Mouse (Mus musculus): ENCODE measurements around the gene Ccser1.

The Ccser1 gene

GRCm38 (mm10) chr6:61203344-61203743 lies 23.2 kb downstream of the Ccser1 start:
- Histone ChIP-seq H3K36me3 (ENCODE audit: control insufficient read depth, insufficient read depth, low read length, poor library complexity, severe bottlenecking) (no peaks in the 10 kb centered on the region), H3K27me3 (ENCODE audit: control insufficient read depth, insufficient read depth, low read length, poor library complexity, severe bottlenecking) (no peaks in the 10 kb centered on the region)
- DNase-seq (ENCODE audit: low read depth, low spot score) = no peak

GRCm38 (mm10) chr6:61206042-61206441 lies 25.9 kb downstream of the Ccser1 start:
- no peaks in the 10 kb centered on the region for H3K27me3 ChIP-seq (ENCODE audit: control insufficient read depth, insufficient read depth, low read length, poor library complexity, severe bottlenecking)
- DNase-seq (ENCODE audit: low read depth, low spot score) = no peak

GRCm38 (mm10) chr6:61206619-61207018 lies 26.5 kb downstream of the Ccser1 start:
- Histone ChIP-seq H3K36me3 (ENCODE audit: control insufficient read depth, insufficient read depth, low read length, poor library complexity, severe bottlenecking) (no peaks in the 10 kb centered on the region), H3K27me3 (ENCODE audit: control insufficient read depth, insufficient read depth, low read length, poor library complexity, severe bottlenecking) (no peaks in the 10 kb centered on the region)
- DNase-seq (ENCODE audit: low read depth, low spot score) = no peak

More at GRCm38 (mm10) chr6:61206042-61206441, 25.9 kb downstream of the Ccser1 start:
- no peaks in the 10 kb centered on the region for H3K36me3 ChIP-seq (ENCODE audit: control insufficient read depth, insufficient read depth, low read length, poor library complexity, severe bottlenecking)

GRCm38 (mm10) chr6:61210061-61210737 lies 30.1 kb downstream of the Ccser1 start:
- DNase-seq (ENCODE audit: low read depth, low spot score) = no peak
- no peaks in the 10 kb centered on the region for H3K36me3 ChIP-seq (ENCODE audit: control insufficient read depth, insufficient read depth, low read length, poor library complexity, severe bottlenecking)
- H3K27me3 ChIP-seq (ENCODE audit: control insufficient read depth, insufficient read depth, low read length, poor library complexity, severe bottlenecking) = no peaks in the 10 kb centered on the region

GRCm38 (mm10) chr6:61215705-61216104 lies 35.6 kb downstream of the Ccser1 start:
- H3K36me3 ChIP-seq (ENCODE audit: control insufficient read depth, insufficient read depth, low read length, poor library complexity, severe bottlenecking) = no peaks in the 10 kb centered on the region
- no peaks in the 10 kb centered on the region for H3K27me3 ChIP-seq (ENCODE audit: control insufficient read depth, insufficient read depth, low read length, poor library complexity, severe bottlenecking)
- no peak for DNase-seq (ENCODE audit: low read depth, low spot score)

- Histone ChIP-seq H3K36me3 (ENCODE audit: control insufficient read depth, insufficient read depth, low read length, poor library complexity, severe bottlenecking) (no peaks in the 10 kb centered on the region), H3K27me3 (ENCODE audit: control insufficient read depth, insufficient read depth, low read length, poor library complexity, severe bottlenecking) (no peaks in the 10 kb centered on the region)
- DNase-seq (ENCODE audit: low read depth, low spot score) = no peak
Measured at GRCm38 (mm10) chr6:61216514-61216913, 36.4 kb downstream of the Ccser1 start.

- Histone ChIP-seq H3K27me3 (ENCODE audit: control insufficient read depth, insufficient read depth, low read length, poor library complexity, severe bottlenecking) (no peaks in the 10 kb centered on the region), H3K36me3 (ENCODE audit: control insufficient read depth, insufficient read depth, low read length, poor library complexity, severe bottlenecking) (no peaks in the 10 kb centered on the region)
- no peak for DNase-seq (ENCODE audit: low read depth, low spot score)
Measured at GRCm38 (mm10) chr6:61217717-61218116, 37.6 kb downstream of the Ccser1 start.

GRCm38 (mm10) chr6:61223563-61223962 lies 43.4 kb downstream of the Ccser1 start:
- Histone ChIP-seq H3K27me3 (ENCODE audit: control insufficient read depth, insufficient read depth, low read length, poor library complexity, severe bottlenecking) (no peaks in the 10 kb centered on the region), H3K36me3 (ENCODE audit: control insufficient read depth, insufficient read depth, low read length, poor library complexity, severe bottlenecking) (no peaks in the 10 kb centered on the region)
- no peak for DNase-seq (ENCODE audit: low read depth, low spot score)

- Histone ChIP-seq H3K36me3 (ENCODE audit: control insufficient read depth, insufficient read depth, low read length, poor library complexity, severe bottlenecking) (no peaks in the 10 kb centered on the region), H3K27me3 (ENCODE audit: control insufficient read depth, insufficient read depth, low read length, poor library complexity, severe bottlenecking) (no peaks in the 10 kb centered on the region)
- DNase-seq (ENCODE audit: low read depth, low spot score) = no peak
Measured at GRCm38 (mm10) chr6:61225302-61225701, 45.2 kb downstream of the Ccser1 start.

- no peaks in the 10 kb centered on the region for H3K27me3 ChIP-seq (ENCODE audit: control insufficient read depth, insufficient read depth, low read length, poor library complexity, severe bottlenecking)
- DNase-seq (ENCODE audit: low read depth, low spot score) = no peak
- H3K36me3 ChIP-seq (ENCODE audit: control insufficient read depth, insufficient read depth, low read length, poor library complexity, severe bottlenecking) = no peaks in the 10 kb centered on the region
Measured at GRCm38 (mm10) chr6:61230058-61230718, 50.1 kb downstream of the Ccser1 start.

GRCm38 (mm10) chr6:61233060-61233459 lies 52.9 kb downstream of the Ccser1 start:
- no peak for DNase-seq (ENCODE audit: low read depth, low spot score)
- no peaks in the 10 kb centered on the region for H3K36me3 ChIP-seq (ENCODE audit: control insufficient read depth, insufficient read depth, low read length, poor library complexity, severe bottlenecking)
- H3K27me3 ChIP-seq (ENCODE audit: control insufficient read depth, insufficient read depth, low read length, poor library complexity, severe bottlenecking) = no peaks in the 10 kb centered on the region

GRCm38 (mm10) chr6:61233548-61234187 lies 53.5 kb downstream of the Ccser1 start:
- Histone ChIP-seq H3K27me3 (ENCODE audit: control insufficient read depth, insufficient read depth, low read length, poor library complexity, severe bottlenecking) (no peaks in the 10 kb centered on the region), H3K36me3 (ENCODE audit: control insufficient read depth, insufficient read depth, low read length, poor library complexity, severe bottlenecking) (no peaks in the 10 kb centered on the region)
- no peak for DNase-seq (ENCODE audit: low read depth, low spot score)

- Histone ChIP-seq H3K36me3 (ENCODE audit: control insufficient read depth, insufficient read depth, low read length, poor library complexity, severe bottlenecking) (no peaks in the 10 kb centered on the region), H3K27me3 (ENCODE audit: control insufficient read depth, insufficient read depth, low read length, poor library complexity, severe bottlenecking) (no peaks in the 10 kb centered on the region)
- no peak for DNase-seq (ENCODE audit: low read depth, low spot score)
Measured at GRCm38 (mm10) chr6:61240618-61241017, 60.5 kb downstream of the Ccser1 start.

- H3K27me3 ChIP-seq (ENCODE audit: control insufficient read depth, insufficient read depth, low read length, poor library complexity, severe bottlenecking) = no peaks in the 10 kb centered on the region
- H3K36me3 ChIP-seq (ENCODE audit: control insufficient read depth, insufficient read depth, low read length, poor library complexity, severe bottlenecking) = no peaks in the 10 kb centered on the region
- no peak for DNase-seq (ENCODE audit: low read depth, low spot score)
Measured at GRCm38 (mm10) chr6:61242556-61242955, 62.4 kb downstream of the Ccser1 start.

- Histone ChIP-seq H3K27me3 (ENCODE audit: control insufficient read depth, insufficient read depth, low read length, poor library complexity, severe bottlenecking) (no peaks in the 10 kb centered on the region), H3K36me3 (ENCODE audit: control insufficient read depth, insufficient read depth, low read length, poor library complexity, severe bottlenecking) (no peaks in the 10 kb centered on the region)
- no peak for DNase-seq (ENCODE audit: low read depth, low spot score)
Measured at GRCm38 (mm10) chr6:61246523-61246922, 66.4 kb downstream of the Ccser1 start.
